Mouse (Mus musculus): ENCODE data around the gene Polr1e. TPM values are rescaled to one million over a fixed set of nuclear protein-coding genes. Genes with fewer than 3 reads are reported as not detected.
"Not testable (repeated sequence)": the region's sequence is repeated elsewhere in the genome, so short reads cannot be mapped to it uniquely, and the experiment has no call there.

Gene Polr1e
- polyA plus RNA-seq, 1 experiment, result 18.6 TPM

DNA sequence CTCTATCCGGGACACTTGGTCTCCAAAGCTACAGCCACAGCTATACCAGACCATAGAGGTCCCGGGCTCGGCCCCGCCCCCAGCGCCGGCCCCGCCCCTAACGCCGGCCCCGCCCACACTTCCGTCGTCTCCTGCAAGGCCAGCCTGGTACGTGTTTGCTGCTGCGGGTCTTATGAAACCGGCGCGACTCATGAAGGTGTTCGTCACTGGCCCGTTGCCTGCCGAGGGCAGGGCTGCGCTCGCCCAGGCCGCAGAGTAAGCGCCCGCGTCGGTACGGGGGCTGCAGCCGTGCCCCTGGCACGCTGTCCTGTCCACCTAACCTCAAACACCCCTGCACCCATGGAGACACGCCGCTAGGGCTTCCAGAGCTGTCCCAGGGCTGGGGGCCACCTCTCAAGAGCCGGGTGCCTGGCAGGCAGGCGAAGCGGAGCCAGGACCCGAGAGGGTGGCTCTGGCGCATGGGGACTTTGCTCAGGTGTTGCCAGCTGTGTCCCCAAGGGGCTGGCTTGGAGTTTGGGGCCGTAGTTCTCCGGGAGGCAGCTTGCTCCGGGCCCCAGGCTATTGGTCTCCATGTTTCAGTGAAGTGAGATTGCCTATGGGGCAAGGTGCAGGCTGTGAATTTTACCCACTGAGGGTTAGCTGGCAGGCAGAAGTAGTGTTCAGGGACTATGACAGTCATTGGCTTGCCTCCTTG lies 37.0 kb upstream of the Polr1e start, which contains the start of gene Grhpr:
Gene Grhpr (plus strand): TSS at position 116 of the 694 bp plus-strand sequence.
- peak; percentile 88 for DNase-seq (ENCODE audit: low read depth)
- TF ChIP-seq POLR2A (IDR thresholded peaks at IDR 0.05; ENCODE audit: borderline replicate concordance, extremely low read depth, insufficient read depth, insufficient read length, poor library complexity, severe bottlenecking) (no peak), CTCF (IDR thresholded peaks at IDR 0.05; ENCODE audit: borderline replicate concordance, extremely low read depth, insufficient read depth, insufficient read length) (peak; percentile 24; the same call in 1 of the 2 replicates)

DNA sequence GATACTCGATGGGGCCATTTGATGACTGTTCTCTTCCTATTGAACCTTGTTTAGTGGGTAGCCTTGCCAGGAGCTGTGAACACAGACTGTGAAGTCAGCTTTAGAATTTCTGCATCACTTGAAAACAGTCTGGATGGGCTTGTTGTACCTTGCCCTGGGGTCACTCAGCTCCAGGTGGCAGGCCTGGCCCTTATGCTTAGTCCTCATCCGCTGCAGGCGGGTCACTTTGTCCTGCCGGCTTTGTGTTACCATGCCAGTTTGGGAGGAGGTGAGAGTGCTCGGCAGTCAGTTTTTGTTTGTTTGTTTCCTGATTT lies 36.5 kb upstream of the Polr1e start:
- TF ChIP-seq CTCF (IDR thresholded peaks at IDR 0.05; ENCODE audit: borderline replicate concordance, extremely low read depth, insufficient read depth, insufficient read length) (no peak), POLR2A (IDR thresholded peaks at IDR 0.05; ENCODE audit: borderline replicate concordance, extremely low read depth, insufficient read depth, insufficient read length, poor library complexity, severe bottlenecking) (no peak)
- no peak for DNase-seq (ENCODE audit: low read depth)

DNA sequence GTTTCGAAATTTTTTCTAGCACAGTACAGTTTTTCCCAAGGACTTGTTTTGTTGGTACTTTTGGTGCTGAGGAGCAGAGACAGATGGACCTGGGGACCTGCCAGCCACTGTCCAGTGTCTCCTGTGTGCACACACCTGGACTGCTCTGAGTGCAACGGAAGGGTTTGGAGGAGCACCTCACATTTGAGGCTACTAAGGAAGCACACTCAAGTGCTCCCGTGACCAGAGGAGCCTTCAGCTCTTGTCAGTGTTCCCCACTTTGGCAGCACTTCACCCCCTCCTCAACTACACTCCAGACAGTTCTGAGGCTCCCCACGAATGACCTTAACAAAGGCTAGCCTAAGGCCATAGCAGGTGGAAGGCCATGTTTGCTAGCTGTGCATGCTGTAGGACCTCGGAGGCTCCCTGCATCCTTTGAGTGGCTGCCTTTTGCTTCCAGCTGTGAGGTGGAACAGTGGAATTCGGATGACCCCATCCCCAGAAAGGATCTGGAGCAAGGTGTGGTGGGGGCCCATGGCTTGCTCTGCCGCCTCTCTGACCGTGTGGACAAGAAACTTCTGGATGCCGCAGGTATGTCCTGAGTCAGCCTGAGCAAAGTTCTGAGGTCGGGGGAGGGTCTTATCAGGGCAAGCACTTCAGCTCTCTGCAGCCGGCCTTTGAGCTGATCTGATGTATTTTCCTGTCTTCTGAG lies 35.8 kb upstream of the Polr1e start:
- TF ChIP-seq POLR2A (IDR thresholded peaks at IDR 0.05; ENCODE audit: borderline replicate concordance, extremely low read depth, insufficient read depth, insufficient read length, poor library complexity, severe bottlenecking) (no peak), CTCF (IDR thresholded peaks at IDR 0.05; ENCODE audit: borderline replicate concordance, extremely low read depth, insufficient read depth, insufficient read length) (no peak)
- DNase-seq (ENCODE audit: low read depth), result no peak

DNA sequence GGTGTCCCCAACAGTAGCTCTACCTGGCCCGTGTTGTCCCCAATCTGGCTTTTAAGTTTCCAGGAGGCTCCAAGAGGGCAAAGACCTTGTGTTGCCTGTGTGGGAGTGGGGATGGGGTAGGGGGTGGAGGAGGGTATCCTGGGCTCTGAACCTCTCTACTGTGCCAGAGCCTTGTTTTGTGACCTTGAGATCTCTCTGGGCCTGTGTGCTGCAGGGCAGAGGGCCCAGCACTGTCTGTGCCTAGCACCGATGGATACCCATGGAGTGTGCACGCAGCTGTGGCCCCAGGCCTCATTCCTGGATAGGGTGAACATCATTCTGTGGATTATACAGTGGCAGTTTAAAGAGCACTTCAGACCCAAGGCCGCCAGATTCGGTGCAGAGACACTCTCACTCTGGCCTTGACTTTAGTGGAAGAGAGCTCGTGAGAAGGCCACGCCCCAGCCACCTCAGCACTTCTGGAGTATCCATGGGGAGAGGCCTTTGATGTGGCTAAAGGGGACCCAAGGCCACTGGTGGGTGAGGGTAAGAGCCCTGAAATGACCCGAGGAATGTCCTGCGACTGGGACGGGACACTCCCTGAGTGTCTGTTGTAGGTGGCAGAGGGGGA lies 35.1 kb upstream of the Polr1e start:
- no peak for DNase-seq (ENCODE audit: low read depth)

DNA sequence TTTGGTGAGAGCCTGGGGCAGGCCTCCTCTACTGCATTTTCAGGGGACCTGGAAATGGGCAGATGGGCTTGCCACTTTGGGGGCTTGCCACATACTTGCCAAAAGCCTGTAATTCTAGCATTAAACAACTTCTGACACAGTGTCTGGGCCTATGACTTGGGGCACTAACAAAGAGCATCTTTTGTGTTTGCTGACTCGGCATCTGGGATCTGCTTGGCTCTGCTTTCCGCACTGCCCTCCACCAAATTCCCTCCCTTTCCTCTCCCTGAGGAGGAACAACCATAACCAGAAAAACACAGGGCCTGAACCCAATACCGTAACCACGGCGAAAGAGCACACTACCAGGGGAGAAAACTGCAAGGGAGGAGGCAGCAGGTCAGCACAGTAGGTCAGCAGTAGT lies 27.8 kb upstream of the Polr1e start:
- DNase-seq (ENCODE audit: low read depth), result no peak
- TF ChIP-seq POLR2A (IDR thresholded peaks at IDR 0.05; ENCODE audit: borderline replicate concordance, extremely low read depth, insufficient read depth, insufficient read length, poor library complexity, severe bottlenecking), result no peak
- no peak for TF ChIP-seq CTCF (IDR thresholded peaks at IDR 0.05; ENCODE audit: borderline replicate concordance, extremely low read depth, insufficient read depth, insufficient read length)

More for the DNA sequence above, 35.1 kb upstream of the Polr1e start:
- no peak for TF ChIP-seq CTCF (IDR thresholded peaks at IDR 0.05; ENCODE audit: borderline replicate concordance, extremely low read depth, insufficient read depth, insufficient read length)
- no peak for TF ChIP-seq POLR2A (IDR thresholded peaks at IDR 0.05; ENCODE audit: borderline replicate concordance, extremely low read depth, insufficient read depth, insufficient read length, poor library complexity, severe bottlenecking)

DNA sequence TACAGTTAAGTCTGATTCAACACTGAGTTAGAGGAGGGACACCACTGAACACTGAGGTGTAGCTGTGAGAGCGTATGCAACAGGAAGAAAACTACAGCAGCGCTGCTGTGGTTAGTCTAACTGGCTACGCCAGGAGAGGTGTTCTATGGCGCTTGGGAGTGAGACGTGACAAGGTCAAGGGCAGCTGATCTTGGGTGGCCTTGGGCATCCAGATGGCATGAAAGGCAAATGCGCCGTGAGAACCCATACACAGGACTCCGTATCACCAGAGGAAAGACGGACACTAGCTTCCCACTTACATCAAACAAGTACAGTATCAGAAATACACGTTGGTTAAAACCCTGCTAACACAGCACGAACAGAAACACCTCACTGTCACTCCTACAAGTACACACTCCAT lies 26.1 kb upstream of the Polr1e start:
- DNase-seq (ENCODE audit: low read depth), result not testable (repeated sequence)

DNA sequence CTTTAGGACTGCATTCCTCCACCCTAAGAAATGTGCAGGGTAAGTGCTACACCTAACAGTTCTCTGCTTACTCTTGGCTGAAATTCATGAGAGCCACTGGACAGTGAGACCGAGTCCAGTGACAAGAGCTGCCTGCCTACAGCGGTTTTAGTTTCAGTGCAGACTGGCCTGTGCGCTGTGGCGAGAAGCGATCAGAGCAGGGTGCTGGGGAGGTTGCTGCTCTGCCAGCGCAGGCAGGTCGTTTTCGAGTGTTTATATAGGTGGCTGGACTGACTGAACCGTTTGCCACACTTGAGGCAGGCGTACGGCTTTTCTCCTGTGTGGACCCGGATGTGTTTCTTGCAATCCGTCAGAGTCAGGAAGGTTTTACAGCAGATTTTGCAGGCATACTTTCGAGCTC lies 25.2 kb upstream of the Polr1e start:
- not testable (repeated sequence) for DNase-seq (ENCODE audit: low read depth)

DNA sequence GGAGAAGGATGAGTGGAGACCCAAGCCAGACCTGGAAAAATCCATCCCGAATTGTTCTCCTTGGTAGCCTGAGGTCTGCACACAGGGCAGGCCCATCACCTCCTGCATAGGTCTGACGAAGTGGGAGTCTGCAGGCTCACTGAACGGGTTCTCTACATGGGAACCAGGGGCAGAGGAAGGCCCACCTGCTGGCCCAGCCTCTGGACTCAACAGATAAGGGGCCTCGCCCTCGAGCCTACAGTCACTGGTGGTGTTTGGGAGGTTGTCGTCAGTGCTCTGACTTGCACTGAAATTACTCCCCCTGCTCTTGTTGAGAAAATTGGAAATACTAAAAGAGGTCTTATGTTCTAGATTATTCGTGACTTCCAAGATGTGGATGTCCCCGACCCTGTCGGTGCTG lies 24.5 kb upstream of the Polr1e start:
- TF ChIP-seq CTCF (IDR thresholded peaks at IDR 0.05; ENCODE audit: borderline replicate concordance, extremely low read depth, insufficient read depth, insufficient read length) (no peak), POLR2A (IDR thresholded peaks at IDR 0.05; ENCODE audit: borderline replicate concordance, extremely low read depth, insufficient read depth, insufficient read length, poor library complexity, severe bottlenecking) (no peak)
- no peak for DNase-seq (ENCODE audit: low read depth)

DNA sequence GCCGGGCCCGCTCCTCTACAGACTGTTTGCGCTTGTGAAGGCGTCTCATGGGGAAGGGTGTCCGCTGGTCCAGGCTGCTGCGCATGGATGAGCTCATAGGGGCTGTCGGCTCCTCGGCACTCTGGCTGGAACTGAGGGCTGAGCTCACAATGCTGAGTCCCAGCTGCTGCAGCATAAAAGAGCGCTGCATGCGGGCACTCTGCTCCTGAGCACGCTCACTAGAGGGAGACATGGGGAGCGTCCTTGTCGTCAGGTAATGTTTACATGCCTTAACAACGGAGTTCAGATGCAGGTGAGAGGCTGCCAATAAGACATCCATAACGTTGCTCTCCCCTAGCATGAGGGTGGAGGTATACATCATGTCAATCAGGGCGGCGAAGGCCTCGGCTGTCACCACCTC lies 23.6 kb upstream of the Polr1e start:
- no peak for TF ChIP-seq POLR2A (IDR thresholded peaks at IDR 0.05; ENCODE audit: borderline replicate concordance, extremely low read depth, insufficient read depth, insufficient read length, poor library complexity, severe bottlenecking)
- TF ChIP-seq CTCF (IDR thresholded peaks at IDR 0.05; ENCODE audit: borderline replicate concordance, extremely low read depth, insufficient read depth, insufficient read length), result no peak
- DNase-seq (ENCODE audit: low read depth), result no peak

DNA sequence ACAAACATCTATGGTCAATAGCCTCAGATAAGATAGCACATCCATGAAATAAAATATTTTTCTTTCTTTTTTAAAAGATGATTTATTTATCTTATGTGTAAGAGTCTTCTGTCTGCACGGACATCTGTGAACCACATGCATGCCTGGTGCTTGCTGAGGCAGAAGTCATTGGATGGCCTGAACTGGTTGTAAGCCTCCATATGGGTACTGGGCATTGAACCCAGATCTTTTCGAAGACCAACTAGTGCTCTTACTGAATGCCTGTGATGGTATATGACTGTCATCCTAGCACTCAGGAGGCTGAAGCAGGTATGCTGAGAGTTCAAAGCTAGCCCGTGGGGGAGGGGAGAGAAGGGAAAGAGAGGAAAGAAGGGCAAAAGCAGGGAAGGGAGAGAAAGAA lies 20.3 kb upstream of the Polr1e start:
- DNase-seq (ENCODE audit: low read depth), result no peak
- TF ChIP-seq POLR2A (IDR thresholded peaks at IDR 0.05; ENCODE audit: borderline replicate concordance, extremely low read depth, insufficient read depth, insufficient read length, poor library complexity, severe bottlenecking) (no peak), CTCF (IDR thresholded peaks at IDR 0.05; ENCODE audit: borderline replicate concordance, extremely low read depth, insufficient read depth, insufficient read length) (no peak)

DNA sequence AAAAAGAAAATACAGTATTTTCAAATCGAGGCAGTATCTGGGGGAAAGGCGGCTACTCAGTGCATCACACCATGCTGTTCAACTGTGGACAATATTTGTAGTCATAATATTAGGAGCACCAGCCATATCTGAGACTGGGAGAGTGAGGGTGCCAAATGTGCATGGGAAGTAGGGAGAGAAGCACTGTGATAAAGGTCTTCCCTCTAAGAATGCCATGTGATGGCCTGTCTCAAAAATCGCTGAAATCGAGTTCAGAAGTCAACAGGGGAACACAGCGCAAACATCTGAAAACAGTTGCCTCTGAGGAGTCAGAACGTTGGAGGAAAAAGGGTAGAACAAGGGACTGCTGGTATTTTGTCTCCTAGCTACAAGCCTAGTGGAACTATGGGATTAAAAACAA lies 18.4 kb upstream of the Polr1e start:
- no peak for TF ChIP-seq POLR2A (IDR thresholded peaks at IDR 0.05; ENCODE audit: borderline replicate concordance, extremely low read depth, insufficient read depth, insufficient read length, poor library complexity, severe bottlenecking)
- TF ChIP-seq CTCF (IDR thresholded peaks at IDR 0.05; ENCODE audit: borderline replicate concordance, extremely low read depth, insufficient read depth, insufficient read length), result no peak

DNA sequence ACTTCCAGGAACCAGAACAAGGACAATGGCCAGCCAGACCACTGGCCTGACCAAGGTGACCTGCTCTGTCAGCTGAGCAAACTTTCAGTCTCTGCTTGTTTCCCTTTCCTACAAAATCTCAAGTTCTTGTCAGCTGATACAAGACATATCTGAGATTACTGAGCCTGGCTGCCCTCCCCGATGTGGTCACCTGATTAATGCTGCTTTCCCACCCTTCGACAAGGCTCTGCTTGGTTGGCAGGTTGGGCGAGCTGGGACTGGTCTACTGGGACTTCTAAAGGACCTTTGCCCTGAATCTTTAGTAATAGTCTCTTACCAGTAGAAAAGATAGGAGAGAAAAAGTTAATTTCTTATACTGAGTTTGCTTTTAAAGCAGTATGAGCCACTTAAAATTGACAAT lies 12.9 kb upstream of the Polr1e start:
- no peak for TF ChIP-seq CTCF (IDR thresholded peaks at IDR 0.05; ENCODE audit: borderline replicate concordance, extremely low read depth, insufficient read depth, insufficient read length)
- no peak for TF ChIP-seq POLR2A (IDR thresholded peaks at IDR 0.05; ENCODE audit: borderline replicate concordance, extremely low read depth, insufficient read depth, insufficient read length, poor library complexity, severe bottlenecking)
- DNase-seq (ENCODE audit: low read depth), result no peak

More for the DNA sequence above, 18.4 kb upstream of the Polr1e start:
- DNase-seq (ENCODE audit: low read depth), result no peak
